Mouse (Mus musculus) left cerebral cortex, adult 2 months (tissue): ENCODE measurements around the gene Gm10160. TPM values are rescaled to one million over a fixed set of nuclear protein-coding genes. Genes with fewer than 3 reads are reported as not detected.

ENCODE experiments used
- DNase-seq, 2 experiments: peaks; one replicate each; pipeline ENCODE4 v3.0.0; 2021 to 2022; ENCODE audit warnings: low spot score in 2 of 2, mixed read lengths in 1 of 2; ENCODE audit errors: extremely low spot score in 1 of 2
- H3K27ac ChIP-seq: fragments of 200-600 bp; 2 replicates; pipeline ENCODE4 v1.8.1; 2022
- H3K4me3 ChIP-seq: fragments of 200-600 bp; 2 replicates; pipeline ENCODE4 v1.8.1; 2022
- CTCF ChIP-seq: fragments of 200-600 bp; IDR thresholded peaks from 2 replicates; pipeline ENCODE4 v1.8.1; 2022; ENCODE audit warnings: antibody characterized with exemption, mild to moderate bottlenecking, moderate library complexity
- intact Hi-C: fragments of 180-260 bp; cut with DNase I; formaldehyde crosslinking; loops from one replicate; pipeline ENCODE4 v1.15.1; 2025
- long read RNA-seq, 2 experiments: library from polyadenylated mRNA; stranded (forward); transcript quantifications; one replicate each; pipeline ENCODE4 v2.0.0; 2021; ENCODE audit warnings: borderline mapping rate in 2 of 2
- total RNA-seq, 2 experiments: library from RNA; stranded (reverse); gene quantifications; 2 replicates each; pipeline ENCODE4 v1.2.3; 2021

Gene Gm10160
- total RNA-seq, result not detected
- long read RNA-seq, experiment 1, result 0 reads
- long read RNA-seq, experiment 2, result 0 reads

DNA sequence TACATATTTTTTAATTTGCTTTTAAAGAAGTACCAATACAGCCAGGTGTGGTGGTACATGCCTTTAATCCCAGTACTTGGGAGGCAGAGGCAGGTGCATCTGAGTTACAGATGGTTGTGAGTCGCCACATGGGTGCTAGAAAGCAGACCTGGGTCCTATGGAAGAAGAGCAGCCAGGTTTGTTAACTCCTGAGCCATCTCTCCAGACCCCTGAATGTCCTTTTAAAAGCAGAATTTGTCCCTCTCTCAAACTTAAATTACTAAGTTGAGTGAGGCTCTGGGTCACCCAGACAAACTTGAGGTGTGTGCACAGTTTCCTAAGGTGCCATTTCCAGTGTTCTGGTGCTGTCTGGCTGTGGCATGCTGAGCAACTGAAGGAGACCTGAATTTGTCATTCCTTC is at the start of gene Gm10160:
TSS of gene Gm10160 (minus strand) at position 101 of the 400 bp plus-strand sequence.
- intact Hi-C loops, result no loop called here

GRCm38 (mm10) chr7:81904926-81905325 is 49.3 kb upstream of the Gm10160 start:
- TF ChIP-seq CTCF, result no peak
- intact Hi-C loops, result no loop called here
- H3K27ac ChIP-seq, result no peak overlapping the region; the same call in 1 of the 2 replicates
- no peak for DNase-seq
- no peak overlapping the region for H3K4me3 ChIP-seq

More for the DNA sequence above, at the start of gene Gm10160:
- H3K27ac ChIP-seq, result no peak within 1 kb of the TSS; the same call in 1 of the 2 replicates
- no peak within 1 kb of the TSS for H3K4me3 ChIP-seq
- DNase-seq, result no peak
- TF ChIP-seq CTCF, result no peak

DNA sequence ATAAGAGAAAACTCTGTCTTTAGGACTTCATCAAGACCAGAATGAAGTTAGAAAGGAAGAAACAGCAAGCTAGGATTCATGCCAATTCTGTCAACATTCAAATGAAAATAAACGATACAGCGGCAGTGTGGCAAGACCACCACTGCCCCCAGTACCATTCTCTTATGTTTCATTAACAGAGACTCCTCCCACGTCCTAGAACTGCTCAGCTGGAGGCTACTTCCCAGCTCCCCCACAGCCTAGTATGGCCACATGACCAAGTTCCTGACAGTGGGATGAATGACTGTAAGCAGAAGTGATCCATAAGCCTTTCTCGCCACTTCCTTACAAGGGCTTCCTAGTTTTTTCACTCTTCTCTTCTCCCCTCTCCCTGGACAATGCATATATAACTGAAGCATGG is 48.5 kb upstream of the Gm10160 start:
- DNase-seq, result no peak
- intact Hi-C loops, result no loop called here
- H3K4me3 ChIP-seq, result no peak overlapping the region
- no peak overlapping the region for H3K27ac ChIP-seq
- no peak for TF ChIP-seq CTCF

DNA sequence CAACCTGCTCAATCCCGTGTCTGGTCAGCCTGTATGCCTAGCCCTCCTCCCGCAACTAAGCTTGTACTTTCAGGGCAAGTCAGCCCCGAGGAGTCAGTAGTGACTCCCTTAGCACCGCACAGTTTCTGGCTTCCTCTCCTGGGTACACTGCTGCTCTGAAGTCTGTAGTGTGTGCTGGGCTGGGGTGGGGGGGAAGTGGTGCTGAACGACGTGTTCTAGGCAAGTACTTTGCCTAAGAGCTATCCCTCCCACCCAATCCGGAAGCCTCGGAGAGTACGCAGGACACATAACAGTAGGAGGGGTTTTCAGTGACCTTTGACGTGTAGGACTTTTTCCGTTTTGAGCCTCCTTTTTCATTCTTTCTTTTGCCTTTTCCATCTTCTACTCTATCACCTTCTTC is 43.8 kb upstream of the Gm10160 start:
- Histone ChIP-seq H3K4me3 (no peak overlapping the region), H3K27ac (no peak overlapping the region)
- intact Hi-C loops, result no loop called here
- DNase-seq, result no peak
- TF ChIP-seq CTCF, result no peak

DNA sequence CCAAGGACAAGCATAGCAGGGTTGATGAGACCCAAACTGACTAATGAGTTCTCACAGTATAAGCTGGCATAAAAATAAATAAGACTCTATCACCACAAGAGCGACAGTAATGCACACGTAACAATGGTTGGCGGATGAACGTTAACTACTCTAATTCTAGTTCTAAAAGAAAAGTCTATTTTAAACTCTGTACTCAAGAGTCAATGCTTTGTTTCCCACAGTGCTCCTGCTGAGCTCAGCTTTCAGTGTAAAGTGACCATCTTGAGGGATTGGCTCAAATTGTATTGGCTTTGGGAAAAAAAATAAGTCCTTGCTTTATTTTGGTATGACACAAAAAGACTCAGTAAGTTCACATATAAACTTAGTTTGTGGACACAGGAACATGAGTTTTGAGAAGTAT is 29.5 kb upstream of the Gm10160 start:
- TF ChIP-seq CTCF, result no peak
- intact Hi-C loops, result no loop called here
- Histone ChIP-seq H3K4me3 (no peak overlapping the region), H3K27ac (no peak overlapping the region)
- no peak for DNase-seq

GRCm38 (mm10) chr7:81881600-81881999 is 26.0 kb upstream of the Gm10160 start:
- no peak overlapping the region for H3K27ac ChIP-seq
- intact Hi-C loops, result no loop called here
- no peak overlapping the region for H3K4me3 ChIP-seq
- TF ChIP-seq CTCF, result no peak
- DNase-seq, result no peak

GRCm38 (mm10) chr7:81880797-81881196 is 25.2 kb upstream of the Gm10160 start:
- no peak overlapping the region for H3K27ac ChIP-seq
- DNase-seq, result no peak
- TF ChIP-seq CTCF, result no peak
- H3K4me3 ChIP-seq, result no peak overlapping the region
- intact Hi-C loops, result no loop called here

- H3K4me3 ChIP-seq, result no peak overlapping the region
- H3K27ac ChIP-seq, result no peak overlapping the region
- intact Hi-C loops, result no loop called here
- no peak for DNase-seq
- no peak for TF ChIP-seq CTCF
These were observed 24.7 kb upstream of the Gm10160 start for GRCm38 (mm10) chr7:81880286-81880685.

GRCm38 (mm10) chr7:81875372-81875771 is 19.8 kb upstream of the Gm10160 start:
- DNase-seq, result no peak

DNA sequence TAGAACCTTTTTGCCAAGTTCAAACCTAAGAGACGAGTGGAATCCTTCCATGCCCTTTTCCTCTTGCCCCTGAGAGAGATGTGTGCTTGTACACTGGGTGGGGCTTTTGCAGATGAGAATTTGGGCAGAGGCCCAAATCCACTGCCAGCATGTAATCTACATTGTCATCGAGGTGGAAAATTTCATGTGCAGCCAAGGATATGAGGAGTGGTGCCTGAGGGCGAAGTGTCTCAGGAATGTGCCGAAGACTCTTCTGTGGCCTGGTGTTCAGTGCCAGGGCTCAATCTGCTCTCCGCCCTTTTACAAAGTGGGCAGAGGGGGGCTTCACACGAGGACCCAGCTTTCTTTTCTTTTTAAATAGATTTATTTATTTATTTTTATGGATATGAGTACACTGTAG is 19.0 kb upstream of the Gm10160 start:
- H3K4me3 ChIP-seq, result no peak overlapping the region
- H3K27ac ChIP-seq, result peak overlapping the region; percentile 67; the same call in 1 of the 2 replicates
- DNase-seq, result no peak
- TF ChIP-seq CTCF, result no peak
- intact Hi-C loops, result loop anchor here (5.0 kb wide), 1 partner anchor 58 kb away; the partner anchor contains the start of gene Hdgfl3

More at GRCm38 (mm10) chr7:81875372-81875771, 19.8 kb upstream of the Gm10160 start:
- intact Hi-C loops, result loop anchor here (5.0 kb wide), 1 partner anchor 57 kb away; the partner anchor contains the start of gene Hdgfl3
- H3K4me3 ChIP-seq, result no peak overlapping the region
- H3K27ac ChIP-seq, result peak overlapping the region; percentile 67
- no peak for TF ChIP-seq CTCF

GRCm38 (mm10) chr7:81873807-81874206 is 18.2 kb upstream of the Gm10160 start:
- TF ChIP-seq CTCF, result no peak
- intact Hi-C loops, result no loop called here
- DNase-seq, result no peak

GRCm38 (mm10) chr7:81872493-81873013 is 17.0 kb upstream of the Gm10160 start:
- Histone ChIP-seq H3K4me3 (no peak overlapping the region), H3K27ac (no peak overlapping the region)
- intact Hi-C loops, result no loop called here
- no peak for TF ChIP-seq CTCF
- no peak for DNase-seq

More at GRCm38 (mm10) chr7:81873807-81874206, 18.2 kb upstream of the Gm10160 start:
- H3K27ac ChIP-seq, result no peak overlapping the region
- no peak overlapping the region for H3K4me3 ChIP-seq

DNA sequence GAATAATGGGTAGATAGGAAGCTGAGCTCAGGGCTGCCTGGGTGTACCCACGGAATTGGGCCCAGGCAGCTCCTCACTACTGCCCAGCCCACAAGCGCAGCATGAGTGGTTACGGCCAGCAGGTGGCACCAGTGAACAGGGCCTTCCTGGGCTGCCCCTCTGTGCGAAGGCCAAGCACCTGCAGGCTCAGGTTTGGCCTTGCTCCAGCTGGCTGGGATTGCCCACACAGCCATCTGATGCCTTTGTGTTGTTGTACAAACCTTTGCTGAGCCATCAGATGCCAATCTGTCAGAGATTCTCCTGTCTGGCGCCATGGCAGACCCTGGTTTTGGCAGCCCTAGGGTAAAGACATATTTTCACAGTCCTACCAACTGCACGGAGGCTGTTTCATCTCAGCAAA is 12.6 kb upstream of the Gm10160 start:
- no peak overlapping the region for H3K27ac ChIP-seq

More for the DNA sequence above, 12.6 kb upstream of the Gm10160 start:
- peak; percentile 89 for TF ChIP-seq CTCF
- no peak overlapping the region for H3K4me3 ChIP-seq
- DNase-seq, result peak; percentile 55 to 70
- intact Hi-C loops, result loop anchor here (1.0 kb wide), 1 partner anchor 86 kb away; no protein-coding TSS in a partner anchor
